Mouse (Mus musculus): Measurements from ENCODE around the gene Tox4. TPM values are rescaled to one million over a fixed set of nuclear protein-coding genes. Genes with fewer than 3 reads are reported as not detected.

Tox4 gene
- polyA plus RNA-seq (2016; fragmentation: Nextera tagmentation; extraction: Ambion mirVana): 53.4 and 56.6 TPM in 2 replicates

GRCm38 (mm10) chr14:52278932-52279746 is at the start of gene Tox4, which contains the start of gene Rab2b:
Gene Tox4 (plus strand): TSS chr14:52279146.
Gene Rab2b (minus strand): TSS chr14:52279545.
- Histone ChIP-seq H3K4me3 (peak within 1 kb of the TSS; percentile 89), H3K27me3 (ENCODE audit: poor library complexity, severe bottlenecking) (no peaks in the 10 kb centered on the region), H3K9me3 (no peaks in the 10 kb centered on the region), H3K4me1 (peaks cover 17% of the 10 kb centered on the region), H3K36me3 (replicated peaks) (peaks cover 21% of the 10 kb centered on the region), H3K27ac (peak within 1 kb of the TSS; percentile 87)
- under 1% methylated on average over 66 of the region's 66 CpGs for WGBS
- peak; percentile 99 for DNase-seq (ENCODE audit: extremely low spot score, low spot score)

GRCm38 (mm10) chr14:52232249-52232648 is 46.7 kb upstream of the Tox4 start:
- no peak for DNase-seq (ENCODE audit: extremely low spot score, low spot score)
- Histone ChIP-seq H3K9me3 (no peaks in the 10 kb centered on the region), H3K4me3 (no peak overlapping the region), H3K27me3 (ENCODE audit: poor library complexity, severe bottlenecking) (no peaks in the 10 kb centered on the region), H3K36me3 (replicated peaks) (peaks cover 100% of the 10 kb centered on the region), H3K4me1 (no peaks in the 10 kb centered on the region), H3K27ac (no peak overlapping the region)
- WGBS: 88% methylated on average over 6 of the region's 6 CpGs

- no peak overlapping the region for H3K4me3 ChIP-seq
- H3K9me3 ChIP-seq: no peaks in the 10 kb centered on the region
- peaks cover 89% of the 10 kb centered on the region for H3K36me3 ChIP-seq (replicated peaks)
- DNase-seq (ENCODE audit: extremely low spot score, low spot score): no peak
- H3K27ac ChIP-seq: no peak overlapping the region
- WGBS: 89% methylated on average over 7 of the region's 7 CpGs
- no peaks in the 10 kb centered on the region for H3K4me1 ChIP-seq
- no peaks in the 10 kb centered on the region for H3K27me3 ChIP-seq (ENCODE audit: poor library complexity, severe bottlenecking)
Observed at GRCm38 (mm10) chr14:52235165-52235564, 43.8 kb upstream of the Tox4 start.

- H3K36me3 ChIP-seq (replicated peaks): peaks cover 88% of the 10 kb centered on the region
- H3K4me1 ChIP-seq: no peaks in the 10 kb centered on the region
- no peaks in the 10 kb centered on the region for H3K27me3 ChIP-seq (ENCODE audit: poor library complexity, severe bottlenecking)
- no peak overlapping the region for H3K27ac ChIP-seq
- no peak for DNase-seq (ENCODE audit: extremely low spot score, low spot score)
- H3K4me3 ChIP-seq: no peak overlapping the region
- 100% methylated on average over 1 of the region's 1 CpGs for WGBS
- H3K9me3 ChIP-seq: no peaks in the 10 kb centered on the region
Observed at GRCm38 (mm10) chr14:52236216-52236615, 42.7 kb upstream of the Tox4 start.

- Histone ChIP-seq H3K9me3 (no peaks in the 10 kb centered on the region), H3K36me3 (replicated peaks) (peaks cover 15% of the 10 kb centered on the region), H3K27ac (peak overlapping the region; percentile 87), H3K27me3 (ENCODE audit: poor library complexity, severe bottlenecking) (no peaks in the 10 kb centered on the region), H3K4me3 (peak overlapping the region; percentile 86), H3K4me1 (peaks cover 19% of the 10 kb centered on the region)
- DNase-seq (ENCODE audit: extremely low spot score, low spot score): peak; percentile 98
- under 1% methylated on average over 32 of the region's 32 CpGs for WGBS
Observed at GRCm38 (mm10) chr14:52244041-52244689, 34.8 kb upstream of the Tox4 start.

- no peak for DNase-seq (ENCODE audit: extremely low spot score, low spot score)
- peak overlapping the region; percentile 87 for H3K27ac ChIP-seq
- H3K9me3 ChIP-seq: no peaks in the 10 kb centered on the region
- H3K36me3 ChIP-seq (replicated peaks): peaks cover 16% of the 10 kb centered on the region
- 13% methylated on average over 7 of the region's 7 CpGs for WGBS
- no peaks in the 10 kb centered on the region for H3K27me3 ChIP-seq (ENCODE audit: poor library complexity, severe bottlenecking)
- peaks cover 19% of the 10 kb centered on the region for H3K4me1 ChIP-seq
- H3K4me3 ChIP-seq: peak overlapping the region; percentile 86
Observed at GRCm38 (mm10) chr14:52244690-52245042, 34.3 kb upstream of the Tox4 start.

GRCm38 (mm10) chr14:52246129-52246528 is 32.8 kb upstream of the Tox4 start:
- WGBS: 78% methylated on average over 4 of the region's 4 CpGs
- no peak for DNase-seq (ENCODE audit: extremely low spot score, low spot score)
- H3K9me3 ChIP-seq: no peaks in the 10 kb centered on the region

GRCm38 (mm10) chr14:52256311-52257175 is 22.4 kb upstream of the Tox4 start:
- Histone ChIP-seq H3K36me3 (replicated peaks) (peaks cover 12% of the 10 kb centered on the region), H3K27me3 (ENCODE audit: poor library complexity, severe bottlenecking) (no peaks in the 10 kb centered on the region), H3K4me1 (peaks cover 22% of the 10 kb centered on the region), H3K27ac (peak overlapping the region; percentile 96), H3K9me3 (no peaks in the 10 kb centered on the region), H3K4me3 (peak overlapping the region; percentile 94)
- 10% methylated on average over 18 of the region's 18 CpGs for WGBS
- DNase-seq (ENCODE audit: extremely low spot score, low spot score): no peak

More at GRCm38 (mm10) chr14:52246129-52246528, 32.8 kb upstream of the Tox4 start:
- no peak overlapping the region for H3K27ac ChIP-seq
- no peaks in the 10 kb centered on the region for H3K27me3 ChIP-seq (ENCODE audit: poor library complexity, severe bottlenecking)
- no peak overlapping the region for H3K4me3 ChIP-seq
- H3K36me3 ChIP-seq (replicated peaks): peaks cover 14% of the 10 kb centered on the region
- H3K4me1 ChIP-seq: peaks cover 19% of the 10 kb centered on the region

GRCm38 (mm10) chr14:52257484-52258213 is 21.3 kb upstream of the Tox4 start, which contains the start of gene Chd8:
Gene Chd8 (minus strand): TSS chr14:52257780.
- Histone ChIP-seq H3K36me3 (replicated peaks) (peaks cover 9% of the 10 kb centered on the region), H3K27me3 (ENCODE audit: poor library complexity, severe bottlenecking) (no peaks in the 10 kb centered on the region), H3K9me3 (no peaks in the 10 kb centered on the region), H3K27ac (peak within 1 kb of the TSS; percentile 96), H3K4me3 (peak within 1 kb of the TSS; percentile 94), H3K4me1 (peaks cover 22% of the 10 kb centered on the region)
- under 1% methylated on average over 54 of the region's 54 CpGs for WGBS
- DNase-seq (ENCODE audit: extremely low spot score, low spot score): peak; percentile 98

GRCm38 (mm10) chr14:52272781-52273180 is 6.2 kb upstream of the Tox4 start:
- H3K27ac ChIP-seq: no peak overlapping the region
- no peak overlapping the region for H3K4me3 ChIP-seq
- no peaks in the 10 kb centered on the region for H3K9me3 ChIP-seq
- 76% methylated on average over 3 of the region's 3 CpGs for WGBS
- DNase-seq (ENCODE audit: extremely low spot score, low spot score): no peak
- no peaks in the 10 kb centered on the region for H3K4me1 ChIP-seq
- no peaks in the 10 kb centered on the region for H3K27me3 ChIP-seq (ENCODE audit: poor library complexity, severe bottlenecking)
- peaks cover 42% of the 10 kb centered on the region for H3K36me3 ChIP-seq (replicated peaks)

- WGBS: 93% methylated on average over 4 of the region's 4 CpGs
- Histone ChIP-seq H3K27me3 (ENCODE audit: poor library complexity, severe bottlenecking) (no peaks in the 10 kb centered on the region), H3K36me3 (replicated peaks) (peaks cover 28% of the 10 kb centered on the region), H3K9me3 (no peaks in the 10 kb centered on the region), H3K4me1 (peaks cover 17% of the 10 kb centered on the region), H3K4me3 (no peak overlapping the region), H3K27ac (no peak overlapping the region)
- DNase-seq (ENCODE audit: extremely low spot score, low spot score): no peak
Observed at GRCm38 (mm10) chr14:52277210-52277609, 1.7 kb upstream of the Tox4 start.

- DNase-seq (ENCODE audit: extremely low spot score, low spot score): no peak
Observed at GRCm38 (mm10) chr14:52279747-52280120, 788 bp downstream of the Tox4 start.

More at GRCm38 (mm10) chr14:52279747-52280120, 788 bp downstream of the Tox4 start:
- Histone ChIP-seq H3K4me3 (peak overlapping the region; percentile 89), H3K4me1 (peaks cover 17% of the 10 kb centered on the region), H3K27me3 (ENCODE audit: poor library complexity, severe bottlenecking) (no peaks in the 10 kb centered on the region), H3K27ac (peak overlapping the region; percentile 87), H3K9me3 (no peaks in the 10 kb centered on the region), H3K36me3 (replicated peaks) (peaks cover 22% of the 10 kb centered on the region)
- WGBS: 2% methylated on average over 21 of the region's 21 CpGs

Measured in forebrain, embryonic 10.5 days (tissue).